Mouse (Mus musculus): ENCODE results near the gene Lrrc28.

GRCm38 (mm10) chr7:67613795-67614463, 31.1 kb downstream of the Lrrc28 start:
- no peak for TF ChIP-seq CTCF (IDR thresholded peaks at IDR 0.05; ENCODE audit: extremely low read depth, insufficient read depth, insufficient read length, insufficient replicate concordance)
- no peak for TF ChIP-seq POLR2A (IDR thresholded peaks at IDR 0.05; ENCODE audit: low read depth, low read length)

Measured in spleen, adult 2 months (tissue).